Mouse (Mus musculus): ENCODE data around the gene 1500015O10Rik. TPM values are rescaled to one million over a fixed set of nuclear protein-coding genes. Genes with fewer than 3 reads are reported as not detected.

The 1500015O10Rik gene
- polyA plus RNA-seq (2016; fragmentation: Nextera tagmentation; extraction: Ambion mirVana) = 0.49 and 1.5 TPM in 2 replicates

- 63% methylated on average over 16 of the region's 16 CpGs for WGBS
- H3K36me3 ChIP-seq = no peaks in the 10 kb centered on the region
- no peaks in the 10 kb centered on the region for H3K27me3 ChIP-seq
- no peak within 1 kb of the TSS for H3K4me2 ChIP-seq
- H3K9ac ChIP-seq (replicated peaks) = no peak within 1 kb of the TSS
- H3K4me1 ChIP-seq (replicated peaks) = peaks cover 6% of the 10 kb centered on the region; the same call in 1 of the 2 replicates
- H3K27ac ChIP-seq = 0 out of 2 replicates have a peak within 1 kb of the TSS, but pooled peaks have one; percentile 7
- peak; percentile 66 for ATAC-seq (ENCODE audit: insufficient number of reproducible peaks, insufficient read depth, low FRiP score, low TSS enrichment, low read depth)
- no peak within 1 kb of the TSS for H3K4me3 ChIP-seq (replicated peaks)
- H3K9me3 ChIP-seq = peaks cover 3% of the 10 kb centered on the region; the same call in 1 of the 2 replicates
Measured at GRCm38 (mm10) chr1:43730491-43730924, at the start of gene 1500015O10Rik. Gene 1500015O10Rik, plus strand, starts transcription at chr1:43730602.

GRCm38 (mm10) chr1:43689983-43690382, 40.4 kb upstream of the 1500015O10Rik start:
- Histone ChIP-seq H3K27ac (no peak overlapping the region), H3K4me1 (replicated peaks) (peaks cover 5% of the 10 kb centered on the region), H3K9ac (replicated peaks) (no peak overlapping the region), H3K36me3 (no peaks in the 10 kb centered on the region), H3K4me2 (no peak overlapping the region), H3K27me3 (no peaks in the 10 kb centered on the region), H3K4me3 (replicated peaks) (no peak overlapping the region), H3K9me3 (peaks cover 20% of the 10 kb centered on the region)
- 88% methylated on average over 13 of the region's 13 CpGs for WGBS
- no peak for ATAC-seq (ENCODE audit: insufficient number of reproducible peaks, insufficient read depth, low FRiP score, low TSS enrichment, low read depth)

GRCm38 (mm10) chr1:43690507-43690906, 39.9 kb upstream of the 1500015O10Rik start:
- no peak overlapping the region for H3K27ac ChIP-seq
- H3K4me2 ChIP-seq = no peak overlapping the region
- H3K4me3 ChIP-seq (replicated peaks) = no peak overlapping the region
- ATAC-seq (ENCODE audit: insufficient number of reproducible peaks, insufficient read depth, low FRiP score, low TSS enrichment, low read depth) = no peak
- 94% methylated on average over 15 of the region's 15 CpGs for WGBS
- H3K4me1 ChIP-seq (replicated peaks) = peaks cover 10% of the 10 kb centered on the region
- no peaks in the 10 kb centered on the region for H3K36me3 ChIP-seq
- no peak overlapping the region for H3K9ac ChIP-seq (replicated peaks)
- peaks cover 20% of the 10 kb centered on the region for H3K9me3 ChIP-seq
- no peaks in the 10 kb centered on the region for H3K27me3 ChIP-seq

- H3K36me3 ChIP-seq = no peaks in the 10 kb centered on the region
- WGBS = 72% methylated on average over 3 of the region's 3 CpGs
- H3K4me1 ChIP-seq (replicated peaks) = peaks cover 21% of the 10 kb centered on the region
- H3K27me3 ChIP-seq = no peaks in the 10 kb centered on the region
- H3K9me3 ChIP-seq = peaks cover 6% of the 10 kb centered on the region; the same call in 1 of the 2 replicates
- no peak for ATAC-seq (ENCODE audit: insufficient number of reproducible peaks, insufficient read depth, low FRiP score, low TSS enrichment, low read depth)
- H3K4me3 ChIP-seq (replicated peaks) = no peak overlapping the region
- peak overlapping the region; percentile 89 for H3K27ac ChIP-seq
- H3K4me2 ChIP-seq = no peak overlapping the region
- no peak overlapping the region for H3K9ac ChIP-seq (replicated peaks)
Measured at GRCm38 (mm10) chr1:43694076-43694475, 36.3 kb upstream of the 1500015O10Rik start.

GRCm38 (mm10) chr1:43694851-43695545, 35.4 kb upstream of the 1500015O10Rik start:
- H3K9ac ChIP-seq (replicated peaks) = no peak overlapping the region
- H3K4me2 ChIP-seq = no peak overlapping the region
- peak overlapping the region; percentile 89 for H3K27ac ChIP-seq
- H3K4me1 ChIP-seq (replicated peaks) = peaks cover 21% of the 10 kb centered on the region
- H3K9me3 ChIP-seq = 0 out of 2 replicates have a peak, but pooled peaks cover 3% of the 10 kb centered on the region
- H3K4me3 ChIP-seq (replicated peaks) = no peak overlapping the region
- 30% methylated on average over 6 of the region's 6 CpGs for WGBS
- no peaks in the 10 kb centered on the region for H3K36me3 ChIP-seq
- no peaks in the 10 kb centered on the region for H3K27me3 ChIP-seq
- ATAC-seq (ENCODE audit: insufficient number of reproducible peaks, insufficient read depth, low FRiP score, low TSS enrichment, low read depth) = peak; percentile 75

- H3K9ac ChIP-seq (replicated peaks) = no peak overlapping the region
Measured at GRCm38 (mm10) chr1:43698577-43699000, 31.8 kb upstream of the 1500015O10Rik start.

GRCm38 (mm10) chr1:43714841-43715240, 15.6 kb upstream of the 1500015O10Rik start:
- Histone ChIP-seq H3K36me3 (no peaks in the 10 kb centered on the region), H3K4me3 (replicated peaks) (no peak overlapping the region), H3K9me3 (no peaks in the 10 kb centered on the region), H3K4me1 (replicated peaks) (peaks cover 12% of the 10 kb centered on the region), H3K9ac (replicated peaks) (no peak overlapping the region), H3K27me3 (no peaks in the 10 kb centered on the region), H3K27ac (no peak overlapping the region), H3K4me2 (no peak overlapping the region)
- WGBS = 84% methylated on average over 2 of the region's 2 CpGs
- ATAC-seq (ENCODE audit: insufficient number of reproducible peaks, insufficient read depth, low FRiP score, low TSS enrichment, low read depth) = no peak

More at GRCm38 (mm10) chr1:43698577-43699000, 31.8 kb upstream of the 1500015O10Rik start:
- no peaks in the 10 kb centered on the region for H3K36me3 ChIP-seq
- no peaks in the 10 kb centered on the region for H3K9me3 ChIP-seq
- H3K27ac ChIP-seq = peak overlapping the region; percentile 86
- peaks cover 21% of the 10 kb centered on the region for H3K4me1 ChIP-seq (replicated peaks)
- ATAC-seq (ENCODE audit: insufficient number of reproducible peaks, insufficient read depth, low FRiP score, low TSS enrichment, low read depth) = peak; percentile 92
- WGBS = 1% methylated on average over 4 of the region's 4 CpGs
- H3K4me2 ChIP-seq = no peak overlapping the region
- H3K4me3 ChIP-seq (replicated peaks) = no peak overlapping the region
- no peaks in the 10 kb centered on the region for H3K27me3 ChIP-seq

- Histone ChIP-seq H3K4me2 (no peak overlapping the region), H3K4me3 (replicated peaks) (no peak overlapping the region), H3K36me3 (no peaks in the 10 kb centered on the region), H3K27me3 (no peaks in the 10 kb centered on the region), H3K9ac (replicated peaks) (no peak overlapping the region), H3K4me1 (replicated peaks) (peaks cover 12% of the 10 kb centered on the region), H3K9me3 (no peaks in the 10 kb centered on the region), H3K27ac (no peak overlapping the region)
- 65% methylated on average over 7 of the region's 7 CpGs for WGBS
- no peak for ATAC-seq (ENCODE audit: insufficient number of reproducible peaks, insufficient read depth, low FRiP score, low TSS enrichment, low read depth)
Measured at GRCm38 (mm10) chr1:43717967-43718366, 12.4 kb upstream of the 1500015O10Rik start.

GRCm38 (mm10) chr1:43718793-43719192, 11.6 kb upstream of the 1500015O10Rik start:
- H3K36me3 ChIP-seq = no peaks in the 10 kb centered on the region
- 27% methylated on average over 2 of the region's 2 CpGs for WGBS
- H3K4me2 ChIP-seq = no peak overlapping the region
- H3K4me3 ChIP-seq (replicated peaks) = no peak overlapping the region
- no peak overlapping the region for H3K9ac ChIP-seq (replicated peaks)
- H3K4me1 ChIP-seq (replicated peaks) = peaks cover 12% of the 10 kb centered on the region
- peak overlapping the region; percentile 7; the same call in 1 of the 2 replicates for H3K27ac ChIP-seq
- no peaks in the 10 kb centered on the region for H3K27me3 ChIP-seq
- no peak for ATAC-seq (ENCODE audit: insufficient number of reproducible peaks, insufficient read depth, low FRiP score, low TSS enrichment, low read depth)
- H3K9me3 ChIP-seq = no peaks in the 10 kb centered on the region

GRCm38 (mm10) chr1:43722459-43722858, 7.9 kb upstream of the 1500015O10Rik start:
- Histone ChIP-seq H3K36me3 (no peaks in the 10 kb centered on the region), H3K4me1 (replicated peaks) (peaks cover 12% of the 10 kb centered on the region), H3K9ac (replicated peaks) (no peak overlapping the region), H3K27ac (no peak overlapping the region), H3K27me3 (no peaks in the 10 kb centered on the region), H3K9me3 (no peaks in the 10 kb centered on the region), H3K4me3 (replicated peaks) (no peak overlapping the region), H3K4me2 (no peak overlapping the region)
- 70% methylated on average over 1 of the region's 1 CpGs for WGBS
- no peak for ATAC-seq (ENCODE audit: insufficient number of reproducible peaks, insufficient read depth, low FRiP score, low TSS enrichment, low read depth)

GRCm38 (mm10) chr1:43732100-43732499, 1.7 kb downstream of the 1500015O10Rik start:
- Histone ChIP-seq H3K27me3 (no peaks in the 10 kb centered on the region), H3K9ac (replicated peaks) (no peak overlapping the region), H3K4me2 (no peak overlapping the region), H3K4me3 (replicated peaks) (no peak overlapping the region), H3K9me3 (peaks cover 3% of the 10 kb centered on the region; the same call in 1 of the 2 replicates), H3K4me1 (replicated peaks) (peaks cover 10% of the 10 kb centered on the region; the same call in 1 of the 2 replicates), H3K36me3 (no peaks in the 10 kb centered on the region), H3K27ac (no peak overlapping the region)
- no peak for ATAC-seq (ENCODE audit: insufficient number of reproducible peaks, insufficient read depth, low FRiP score, low TSS enrichment, low read depth)
- 86% methylated on average over 4 of the region's 4 CpGs for WGBS
